Mouse (Mus musculus) thymus, postnatal 25 days (tissue): ENCODE measurements around the gene Ryr1.

Source experiments
- DNase-seq: peaks from one replicate; pipeline ENCODE4 v3.0.0; 2022

Gene Ryr1

DNA sequence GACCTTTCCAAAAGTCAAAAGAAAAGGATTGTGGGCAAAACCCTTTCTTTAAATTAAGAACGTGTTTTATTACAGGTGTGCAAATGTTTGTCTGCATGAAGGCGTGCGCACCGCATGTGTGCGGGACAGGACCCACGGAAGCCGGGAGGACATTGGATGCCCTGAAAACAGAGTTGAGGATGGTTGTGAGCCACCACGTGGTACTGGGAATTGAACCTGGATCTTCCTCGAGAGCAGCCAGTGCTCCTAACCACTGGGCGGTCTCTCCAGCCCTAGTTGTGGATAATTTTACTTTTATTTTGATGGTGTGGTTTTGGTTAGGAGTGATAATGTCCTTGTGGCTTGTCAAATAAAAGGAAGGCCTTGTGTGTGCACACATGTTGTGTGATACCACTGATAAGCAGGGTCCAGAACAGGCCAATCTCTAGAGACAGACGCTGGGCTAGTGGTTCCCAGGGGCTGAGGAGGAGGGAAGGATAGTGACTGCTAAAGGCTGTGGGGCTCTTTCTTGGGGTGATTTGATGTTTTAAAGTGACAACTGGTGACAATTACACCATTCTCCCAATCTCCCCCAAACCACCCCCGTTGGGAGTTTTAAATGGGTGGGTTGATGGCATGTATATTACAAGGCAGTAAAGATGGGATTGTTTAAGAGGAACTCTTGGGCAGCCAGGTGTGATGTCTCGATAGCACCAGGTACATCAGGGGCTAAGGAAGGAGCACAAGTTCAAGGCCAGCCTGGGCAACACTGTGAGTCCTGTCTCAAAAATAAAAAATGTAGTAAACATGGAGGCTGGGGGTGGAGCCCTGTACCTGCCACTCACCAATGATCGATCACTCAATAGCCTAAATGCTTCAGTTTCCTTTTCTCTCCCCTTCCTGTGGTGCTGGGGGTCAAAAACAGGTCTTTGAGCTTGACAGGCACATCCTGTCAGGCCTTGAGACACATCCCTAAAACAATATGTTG is 95.0 kb downstream of the Ryr1 start:
- DNase-seq, result no peak

DNA sequence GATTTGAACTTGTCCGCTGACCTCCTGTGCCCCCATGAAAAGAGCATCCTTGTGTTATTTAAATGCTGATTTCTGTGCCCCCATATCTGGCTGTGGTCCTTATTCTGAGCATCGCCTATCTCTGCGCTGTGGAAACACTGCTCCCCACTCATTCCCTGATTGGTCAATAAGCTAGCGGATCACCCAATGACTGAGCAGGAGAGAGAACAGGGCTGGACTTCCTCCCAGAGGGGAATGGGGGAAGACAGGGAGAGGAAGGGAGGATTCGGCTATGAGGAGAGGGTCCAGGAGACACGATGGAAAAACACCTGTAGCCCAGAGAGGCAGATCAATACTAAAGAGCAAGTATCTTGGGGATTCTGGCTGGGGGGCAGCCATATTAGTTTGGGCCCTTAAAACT is 96.2 kb downstream of the Ryr1 start:
- no peak for DNase-seq

DNA sequence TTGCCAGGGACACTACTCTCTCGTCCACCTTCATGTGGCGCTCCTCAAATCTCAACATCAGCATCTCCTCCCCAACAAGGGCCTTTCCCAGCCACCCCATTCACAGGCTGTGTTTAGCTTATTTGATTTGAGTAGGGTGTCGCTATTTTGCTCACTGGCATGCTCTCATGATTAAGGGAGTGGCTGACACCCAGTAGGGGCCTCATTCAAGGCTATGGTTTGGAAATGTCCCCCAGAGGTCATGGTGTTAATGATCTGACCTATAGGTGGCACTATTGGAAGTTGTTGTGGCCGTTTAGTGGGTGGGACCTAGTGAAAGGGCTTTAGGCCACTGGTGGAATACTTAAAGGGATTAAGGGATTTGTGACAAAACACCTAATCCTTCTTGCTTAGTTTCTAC is 98.2 kb downstream of the Ryr1 start:
- no peak for DNase-seq

DNA sequence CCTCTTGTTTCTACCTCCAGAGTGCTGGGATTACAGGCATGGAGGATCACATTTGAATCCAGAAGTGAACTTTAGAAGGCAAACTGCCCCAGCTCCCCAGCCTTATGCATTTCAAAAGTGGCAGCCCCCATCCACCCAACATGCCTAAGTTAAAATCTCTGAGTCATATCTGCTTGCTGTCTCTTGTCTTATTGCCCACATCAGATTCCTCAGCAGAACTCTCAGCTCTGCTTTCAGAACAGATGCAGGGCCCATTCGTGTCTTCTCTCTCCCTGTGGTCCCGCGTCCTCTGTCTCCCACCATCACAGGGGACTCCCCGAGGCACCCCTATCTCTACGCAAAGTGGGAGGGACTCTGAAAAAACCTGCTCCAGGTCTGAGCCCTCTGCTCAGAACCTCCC is 98.8 kb downstream of the Ryr1 start:
- DNase-seq, result no peak

DNA sequence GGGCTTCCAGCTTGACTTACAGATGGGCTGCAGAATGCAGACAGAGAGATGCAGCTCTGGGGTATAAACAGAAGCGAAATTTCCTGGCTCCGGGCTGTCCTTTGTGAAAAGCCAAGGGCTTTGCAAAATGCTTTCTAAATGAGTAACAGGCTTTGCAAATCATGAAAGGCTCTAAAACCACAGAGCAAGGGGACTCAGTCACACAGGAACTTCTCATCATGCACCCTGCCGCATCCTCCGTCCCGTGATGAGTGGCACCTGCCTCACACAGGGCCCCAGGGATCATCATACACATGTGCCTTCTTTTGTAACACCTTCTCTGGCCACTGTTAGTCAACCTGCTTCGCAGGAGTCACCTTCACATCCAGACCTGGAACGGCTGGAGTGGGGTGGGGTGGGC is 99.4 kb downstream of the Ryr1 start:
- DNase-seq, result peak; percentile 46

DNA sequence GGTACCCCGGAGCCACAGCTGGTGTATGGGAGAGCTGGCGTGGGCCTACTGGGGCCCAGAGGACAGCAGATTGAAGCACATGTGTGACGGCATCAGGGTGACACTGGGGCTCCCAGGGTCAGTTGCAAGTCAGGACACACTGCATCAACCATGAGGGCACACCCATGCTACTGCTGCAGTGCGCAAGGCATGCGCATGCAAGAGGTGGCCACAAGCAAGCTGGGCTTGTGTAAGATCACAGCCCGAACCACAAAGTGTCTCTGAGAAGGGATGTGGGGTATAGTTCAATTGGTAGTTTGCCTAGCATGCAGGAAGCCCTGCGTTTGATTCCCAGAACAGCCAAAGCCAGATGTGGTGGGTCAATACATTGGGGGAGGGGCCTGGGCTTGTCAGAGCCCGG is 101.5 kb downstream of the Ryr1 start:
- DNase-seq, result no peak

DNA sequence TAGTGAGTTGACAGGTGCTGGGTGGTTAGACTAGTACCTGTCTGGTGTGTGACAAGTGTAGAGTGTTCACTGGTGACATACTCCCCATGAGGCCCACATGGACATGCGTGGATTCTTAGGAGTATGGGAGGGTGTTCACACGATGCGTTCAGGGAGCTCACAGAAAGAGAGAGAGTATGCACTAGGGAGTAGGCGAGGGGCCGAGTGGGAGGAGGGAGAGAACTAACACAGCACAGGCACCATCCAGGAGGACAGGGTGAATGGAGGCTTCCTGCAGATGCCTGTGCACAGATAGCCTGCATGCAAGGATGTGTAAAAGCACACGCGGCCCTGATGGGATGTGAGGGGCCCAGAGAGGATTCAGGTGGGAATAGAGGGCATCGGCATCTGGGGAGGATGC is 102.5 kb downstream of the Ryr1 start:
- DNase-seq, result no peak

DNA sequence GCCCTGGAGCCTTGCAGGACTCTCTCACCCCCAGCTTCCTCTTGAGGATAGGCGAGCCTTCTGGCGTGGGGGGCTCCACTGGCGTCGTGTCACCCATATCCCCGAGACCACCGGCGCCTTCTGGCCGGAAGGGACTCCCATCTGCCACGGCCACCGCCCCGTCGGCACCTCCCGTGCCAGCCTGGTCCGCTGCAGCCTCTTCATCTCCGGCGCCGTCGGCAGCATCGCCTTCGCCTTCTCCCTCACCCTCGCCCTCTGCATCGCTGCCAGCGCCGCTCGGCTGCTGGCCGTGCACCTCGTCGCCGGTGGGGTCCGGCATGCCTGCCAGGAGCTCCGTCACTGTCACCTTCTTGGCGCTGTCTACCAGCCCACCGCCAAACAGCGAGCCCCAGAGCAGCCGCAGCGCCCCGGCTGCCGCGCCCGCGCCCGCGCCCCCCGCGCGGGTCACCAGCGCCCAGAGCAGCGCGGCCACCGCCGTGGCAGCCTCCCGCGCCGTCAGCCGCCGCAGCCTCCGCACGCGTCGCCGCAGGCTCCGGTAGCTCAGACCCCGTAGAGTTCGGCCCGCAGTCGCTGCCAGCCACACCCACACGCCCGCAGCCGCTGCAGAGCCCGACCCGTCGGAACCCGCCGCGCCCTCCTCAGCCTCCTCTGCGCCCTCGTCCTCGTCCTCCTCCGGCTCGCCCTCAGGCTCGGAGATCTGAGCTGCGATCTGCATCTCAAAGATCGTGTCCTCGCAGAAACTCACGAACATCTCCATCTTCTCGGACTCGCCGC is 105.3 kb downstream of the Ryr1 start:
- no peak for DNase-seq

DNA sequence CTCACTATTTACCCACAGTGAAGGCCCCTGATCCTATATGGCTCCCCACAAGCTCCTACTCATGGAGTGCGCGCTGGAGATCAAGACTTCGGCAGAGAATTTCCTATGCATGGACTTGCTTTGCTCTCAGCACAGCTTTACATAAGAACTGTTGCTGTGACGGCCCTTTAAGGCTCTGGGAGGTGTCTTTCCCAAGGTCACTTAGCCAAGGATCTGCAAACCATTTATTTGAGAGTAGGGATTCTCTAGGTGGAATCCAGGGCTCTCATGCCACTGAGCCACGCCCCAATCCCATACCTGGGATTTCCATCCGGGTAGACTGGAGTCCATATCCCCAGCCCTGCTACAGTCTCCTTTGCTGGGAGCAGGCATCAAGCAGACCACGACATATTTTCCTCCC is 107.8 kb downstream of the Ryr1 start:
- DNase-seq, result no peak

DNA sequence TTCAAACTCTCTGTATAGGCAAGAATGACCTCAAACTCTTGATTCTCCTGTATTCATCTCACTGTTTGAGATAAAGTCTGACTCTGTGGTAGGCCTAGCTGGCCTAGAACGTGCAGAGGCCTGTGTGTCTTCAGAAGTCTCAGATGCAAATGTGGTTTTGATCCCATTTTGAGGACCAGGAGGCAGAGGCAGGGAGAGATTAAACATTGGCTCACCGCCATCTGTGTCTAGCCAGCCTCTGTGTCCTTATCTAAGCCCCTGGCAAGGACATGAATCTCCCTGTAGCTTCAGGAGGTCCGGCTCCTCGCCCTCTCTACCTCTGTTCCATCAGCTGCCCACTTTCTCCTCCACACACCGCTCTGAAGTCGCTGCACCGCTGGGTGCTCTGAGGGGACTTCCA is 108.5 kb downstream of the Ryr1 start:
- no peak for DNase-seq

DNA sequence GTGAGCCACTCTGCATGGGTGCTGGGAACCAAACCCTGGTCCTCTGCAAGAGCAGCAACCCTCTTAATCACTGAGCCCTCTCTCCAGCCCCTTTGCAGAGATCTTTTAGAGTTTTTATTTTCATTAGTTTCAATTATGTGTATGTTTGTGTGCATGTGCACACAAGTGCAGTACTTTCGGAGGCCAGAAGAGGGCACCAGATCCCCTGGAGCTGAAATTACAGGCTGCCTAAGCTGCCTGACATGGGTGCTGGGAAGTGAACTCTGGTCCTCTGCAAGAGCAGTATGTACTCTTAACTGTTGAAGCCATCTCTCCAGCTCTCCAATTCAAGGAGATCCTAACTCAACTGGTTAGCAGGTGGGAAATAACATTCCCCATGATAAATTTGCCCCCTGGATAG is 110.0 kb downstream of the Ryr1 start:
- no peak for DNase-seq

DNA sequence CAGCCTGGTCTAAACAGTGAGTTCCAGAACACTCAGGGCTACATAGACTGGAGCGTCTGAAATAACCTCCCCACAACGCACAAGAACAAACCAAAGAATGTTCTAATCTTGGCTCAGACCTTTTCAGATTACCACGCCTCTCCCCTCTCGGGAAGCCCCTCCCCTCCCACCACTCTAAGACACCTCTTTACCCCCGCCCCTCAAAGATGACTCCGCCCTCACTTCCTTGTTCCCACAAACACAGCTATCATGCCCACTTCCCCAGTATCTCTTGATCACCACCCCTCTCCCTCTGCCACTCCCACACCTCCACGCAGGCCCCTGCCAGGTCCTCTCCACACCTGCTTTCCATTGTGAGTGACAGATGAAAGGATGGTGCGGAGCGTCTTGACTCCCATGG is 116.3 kb downstream of the Ryr1 start:
- DNase-seq, result peak; percentile 38

DNA sequence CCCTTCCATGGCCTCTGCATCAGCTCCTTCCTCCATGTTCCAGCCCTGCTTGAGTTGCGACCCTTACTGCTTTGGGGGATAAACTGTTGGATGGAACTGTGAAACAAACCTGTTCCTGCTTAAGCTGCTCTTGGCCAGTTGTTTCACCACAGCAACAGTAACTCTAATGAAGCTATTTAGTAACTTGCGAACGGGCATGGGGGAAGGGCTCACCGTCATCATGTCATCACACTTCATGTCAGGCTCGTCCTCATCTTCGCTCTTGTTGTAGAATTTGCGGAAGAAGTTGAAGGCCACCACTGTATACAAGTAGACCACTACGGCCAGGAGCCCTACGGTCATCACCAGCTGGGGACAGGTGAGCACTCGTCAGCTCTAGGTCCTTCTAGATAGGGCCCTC is 116.8 kb downstream of the Ryr1 start:
- no peak for DNase-seq

DNA sequence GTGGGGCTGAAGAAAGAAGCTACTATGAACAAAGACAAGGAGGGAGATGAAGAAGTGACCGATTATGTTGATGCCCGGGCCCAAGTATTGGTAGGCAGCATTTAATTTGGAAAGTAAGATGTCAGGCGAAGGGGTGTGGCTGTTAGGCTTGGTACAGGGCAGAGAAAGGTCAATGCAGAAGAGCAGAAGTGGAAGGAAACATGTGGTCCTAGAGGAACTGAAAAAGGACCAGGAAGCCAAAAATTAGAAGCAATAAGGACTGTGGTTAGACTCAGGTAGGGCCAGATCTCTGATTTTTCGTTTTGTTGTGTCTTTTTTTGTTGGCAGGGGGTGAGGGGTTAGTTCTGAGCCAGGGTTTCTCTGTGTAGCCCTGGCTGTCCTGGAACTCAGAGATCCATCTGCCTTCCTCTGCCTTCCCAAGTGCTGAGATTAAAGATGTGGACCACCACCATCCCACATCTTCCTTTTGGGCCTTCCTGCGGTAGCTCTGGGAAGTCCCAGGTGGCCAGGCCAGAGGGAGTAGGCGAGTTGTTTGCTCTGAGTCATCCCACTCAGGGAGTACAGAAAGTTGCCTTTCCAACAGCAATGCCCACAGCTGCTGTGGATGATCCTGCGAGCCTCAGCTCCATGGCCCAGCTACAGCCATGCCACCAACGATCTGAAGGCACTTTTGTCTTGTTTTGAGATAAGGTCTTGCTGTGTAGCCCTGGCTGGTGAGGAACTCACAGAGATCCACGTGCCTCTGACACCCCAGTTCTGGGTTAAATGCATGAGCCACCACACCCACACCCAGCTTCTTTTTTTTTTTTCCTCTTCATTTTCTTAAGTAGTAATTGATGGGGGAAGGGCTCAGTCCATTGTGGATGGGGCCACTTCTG is 117.5 kb downstream of the Ryr1 start:
- no peak for DNase-seq

DNA sequence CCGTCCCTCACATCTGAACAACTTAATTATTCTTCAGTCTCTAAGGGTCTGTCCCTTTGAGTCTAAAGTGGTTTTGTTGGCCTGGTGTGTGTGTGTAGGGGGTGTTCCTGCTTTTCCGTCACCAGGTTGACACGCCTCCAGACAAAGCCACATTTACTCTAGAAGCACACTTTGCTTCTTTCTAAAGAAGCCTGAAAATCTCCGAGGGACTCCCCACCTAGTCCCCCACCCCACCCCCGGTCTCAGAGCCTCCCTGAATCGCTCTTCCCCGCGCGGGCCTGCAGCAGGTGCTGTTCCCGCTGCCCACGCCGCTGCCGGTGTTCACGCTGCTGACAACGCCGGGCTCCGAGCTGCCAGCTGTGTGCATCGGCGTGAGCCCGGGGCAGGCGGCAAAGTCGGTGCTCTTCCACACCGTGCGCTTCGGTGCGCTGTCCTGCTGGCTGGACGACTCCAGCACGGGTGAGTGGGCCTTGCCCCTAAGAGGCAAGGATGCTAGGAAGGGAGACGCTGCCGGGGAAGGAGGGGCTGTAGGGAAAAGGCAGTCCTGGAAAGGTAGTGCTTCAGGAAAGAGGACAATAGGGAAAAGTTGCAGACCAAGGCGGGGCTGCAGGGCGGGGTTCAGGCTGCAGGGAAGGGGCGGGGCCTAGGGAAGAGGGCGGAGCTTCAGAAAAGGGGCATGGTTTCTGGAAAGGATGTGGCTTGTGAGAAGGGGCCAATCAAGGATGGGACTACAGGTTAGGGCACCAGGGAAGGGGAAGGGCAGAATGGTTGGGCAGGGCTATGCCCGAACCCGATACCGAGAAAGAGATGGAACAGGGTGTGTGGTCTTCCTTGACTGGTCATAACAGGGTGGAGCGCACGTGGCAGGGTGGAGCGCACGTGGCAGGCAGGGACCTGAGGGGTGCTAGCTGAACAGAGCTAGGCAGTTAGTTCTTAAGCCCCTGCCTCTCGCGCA is 124.1 kb downstream of the Ryr1 start:
- DNase-seq, result peak; percentile 91

DNA sequence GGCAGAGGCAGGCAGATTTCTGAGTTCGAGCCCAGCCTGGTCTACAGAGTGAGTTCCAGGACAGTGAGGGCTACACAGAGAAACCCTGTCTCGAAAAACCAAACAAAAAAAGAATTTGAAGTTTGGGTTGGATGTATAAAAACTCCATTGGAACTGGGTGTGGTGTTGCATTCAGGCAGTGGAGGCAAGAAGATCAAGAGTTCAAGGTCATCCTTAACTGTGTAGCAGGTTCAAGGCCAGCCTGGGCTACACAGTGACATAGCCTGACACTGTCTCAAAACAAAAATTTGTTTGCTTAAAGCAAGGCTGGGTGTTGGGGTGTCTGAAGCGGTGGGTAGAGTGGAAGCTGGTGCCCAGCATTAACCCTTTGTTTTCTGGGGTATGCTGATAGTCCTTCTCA is 131.6 kb downstream of the Ryr1 start:
- DNase-seq, result no peak

DNA sequence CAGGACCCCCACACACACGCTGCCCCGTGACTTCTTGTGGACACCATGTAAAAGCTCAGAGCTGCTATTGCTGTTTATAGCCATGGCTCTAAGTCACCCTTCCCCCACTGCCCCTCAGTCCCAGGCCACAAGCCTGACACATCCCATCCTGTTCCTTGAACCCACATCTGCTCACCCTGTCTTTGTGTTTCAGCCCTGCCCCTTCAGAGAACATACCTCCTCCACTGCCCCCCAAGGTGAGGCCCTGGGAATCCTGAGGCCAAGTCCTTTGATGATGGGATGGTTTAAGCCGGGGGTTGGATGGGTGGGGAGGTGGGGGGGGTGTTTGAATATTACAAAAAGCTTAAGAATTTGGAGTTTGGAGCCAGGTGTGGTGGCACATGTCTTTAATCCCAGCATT is 132.0 kb downstream of the Ryr1 start:
- DNase-seq, result no peak

DNA sequence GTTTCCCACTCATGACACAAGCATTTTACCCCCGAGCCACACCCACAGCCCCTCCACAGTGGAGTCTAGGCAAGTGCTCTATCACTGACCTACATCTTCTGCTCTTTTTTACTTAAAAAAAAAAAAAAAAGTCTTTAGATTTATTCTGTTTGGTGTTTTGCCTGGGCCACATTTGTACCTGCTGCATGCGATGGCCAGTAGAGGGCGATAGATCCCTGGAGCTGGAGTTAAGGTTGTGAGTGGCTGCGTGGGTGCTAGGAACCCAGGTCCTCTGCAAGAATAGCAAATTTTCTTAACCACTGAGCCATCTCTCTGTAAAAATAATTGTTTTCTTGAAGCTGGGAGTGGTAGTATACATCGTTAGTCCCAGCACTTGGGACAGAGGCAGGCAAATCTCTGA is 133.4 kb downstream of the Ryr1 start:
- DNase-seq, result no peak

DNA sequence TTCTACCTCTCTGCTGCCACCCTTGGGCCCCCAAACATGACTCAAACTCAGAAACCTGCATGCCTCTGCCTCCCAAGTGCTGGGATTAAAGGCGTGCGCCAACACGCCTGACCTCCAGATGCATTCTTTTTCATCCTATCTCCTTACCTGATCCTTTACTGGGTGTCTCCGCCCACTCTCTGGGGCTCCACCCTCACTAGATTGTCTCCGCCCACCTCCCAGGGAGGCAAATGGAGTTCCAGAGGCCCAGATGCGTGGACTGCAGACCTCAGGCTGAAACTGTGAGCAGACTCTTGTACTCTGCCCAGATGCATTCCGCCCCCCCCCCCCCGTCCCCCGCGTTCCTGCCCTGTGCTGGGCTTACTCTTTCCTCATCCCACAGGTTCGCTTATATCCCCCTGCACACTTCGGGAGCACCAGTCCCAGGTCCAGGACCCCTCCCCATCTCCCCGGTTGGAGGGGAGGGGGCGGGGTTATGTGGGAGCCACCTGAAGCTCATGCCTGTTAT is 134.2 kb downstream of the Ryr1 start:
- no peak for DNase-seq

DNA sequence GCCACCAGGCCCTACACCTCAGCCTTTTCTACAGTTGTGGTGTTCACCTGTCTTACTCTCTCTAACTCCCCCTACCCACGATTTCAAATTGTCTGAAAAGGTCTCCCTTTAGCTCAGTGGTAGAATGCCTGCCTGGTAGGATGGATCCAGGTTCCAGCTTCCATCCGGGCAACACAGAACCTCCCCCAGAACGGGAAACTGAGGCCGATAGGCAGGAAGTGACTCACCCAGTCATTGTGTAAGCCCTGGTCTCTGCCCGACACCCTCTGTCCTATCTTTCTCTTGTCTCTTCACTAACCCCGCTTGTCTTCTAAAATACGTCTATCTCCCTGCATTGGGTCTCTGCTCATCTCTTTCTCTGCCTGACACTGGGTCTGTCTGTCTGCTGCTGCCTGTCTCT is 139.8 kb downstream of the Ryr1 start:
- DNase-seq, result no peak

DNA sequence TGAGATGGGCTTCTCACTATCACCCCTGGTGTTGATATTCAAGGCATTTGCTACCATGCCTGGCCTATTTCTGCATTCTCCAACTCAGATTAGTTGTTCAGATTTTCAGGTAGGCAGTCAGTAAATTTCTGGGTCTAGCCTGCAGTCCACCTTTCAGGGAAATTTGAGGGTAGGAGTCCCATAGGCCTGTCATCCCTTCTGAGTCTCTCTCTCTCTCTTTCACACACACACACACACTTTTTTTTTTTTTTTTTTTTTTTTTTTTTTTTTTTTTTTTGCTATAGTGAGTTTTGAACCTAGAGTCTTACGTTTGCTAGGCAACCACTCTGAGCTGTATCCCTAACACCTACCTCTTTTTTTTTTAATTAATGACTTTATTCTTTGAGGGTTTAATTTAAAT is 140.5 kb downstream of the Ryr1 start:
- DNase-seq, result no peak

DNA sequence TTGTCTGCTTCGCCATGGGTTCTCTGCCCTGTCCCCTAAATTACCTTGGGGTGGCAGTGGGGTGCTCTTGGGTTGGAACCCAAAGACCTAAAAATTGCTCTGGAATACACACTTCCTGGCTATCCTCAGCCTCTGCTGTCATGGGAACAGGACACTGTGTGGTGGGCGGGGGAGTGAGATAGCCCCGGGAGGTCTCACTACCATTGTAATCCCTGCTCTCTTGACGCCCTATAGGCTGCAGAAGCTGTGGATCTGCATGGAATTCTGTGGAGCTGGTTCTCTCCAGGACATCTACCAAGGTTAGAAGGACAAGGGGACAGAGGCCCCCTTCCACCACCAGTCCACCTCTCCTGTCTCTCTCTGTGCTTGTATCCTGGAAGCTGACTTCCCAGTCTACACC is 141.1 kb downstream of the Ryr1 start:
- no peak for DNase-seq
